Mouse (Mus musculus): ENCODE measurements at regions not wholly inside any gene's neighbourhood (a gene's known extent, or its start where the extent isn't known, plus 50 kb on each side); places are given as distances from the start of the nearest gene placed in this dataset.

- DNase-seq (ENCODE audit: extremely low spot score), result no peak
Measured at GRCm38 (mm10) chr15:68445341-68445740, 1944.6 kb upstream of the Lrrc6 start.

- DNase-seq (ENCODE audit: extremely low spot score), result no peak
Measured at GRCm38 (mm10) chr15:68440636-68441035, 1939.9 kb upstream of the Lrrc6 start.

GRCm38 (mm10) chr15:68435961-68436360 lies 1935.3 kb upstream of the Lrrc6 start:
- no peak for DNase-seq (ENCODE audit: extremely low spot score)

GRCm38 (mm10) chr15:68431251-68431650 lies 1930.5 kb upstream of the Lrrc6 start:
- DNase-seq (ENCODE audit: extremely low spot score), result no peak

- peak; percentile 12 for DNase-seq (ENCODE audit: extremely low spot score)
Measured at GRCm38 (mm10) chr15:68430486-68430885, 1929.8 kb upstream of the Lrrc6 start.

- peak; percentile 61 for DNase-seq (ENCODE audit: extremely low spot score)
Measured at GRCm38 (mm10) chr15:68428444-68429228, 1927.9 kb upstream of the Lrrc6 start.

- no peak for DNase-seq (ENCODE audit: extremely low spot score)
Measured at GRCm38 (mm10) chr15:68417142-68417541, 1916.4 kb upstream of the Lrrc6 start.

GRCm38 (mm10) chr15:68415401-68415925 lies 1914.8 kb upstream of the Lrrc6 start:
- DNase-seq (ENCODE audit: extremely low spot score), result peak; percentile 60

- DNase-seq (ENCODE audit: extremely low spot score), result no peak
Measured at GRCm38 (mm10) chr15:68414047-68414446, 1913.3 kb upstream of the Lrrc6 start.

GRCm38 (mm10) chr15:68412697-68413096 lies 1912.0 kb upstream of the Lrrc6 start:
- no peak for DNase-seq (ENCODE audit: extremely low spot score)

- no peak for DNase-seq (ENCODE audit: extremely low spot score)
Measured at GRCm38 (mm10) chr15:68412156-68412555, 1911.4 kb upstream of the Lrrc6 start.

GRCm38 (mm10) chr15:68403554-68404070 lies 1902.9 kb upstream of the Lrrc6 start:
- no peak for DNase-seq (ENCODE audit: extremely low spot score)

- no peak for DNase-seq (ENCODE audit: extremely low spot score)
Measured at GRCm38 (mm10) chr15:68401726-68402125, 1901.0 kb upstream of the Lrrc6 start.

- DNase-seq (ENCODE audit: extremely low spot score), result no peak
Measured at GRCm38 (mm10) chr15:68401006-68401405, 1900.3 kb upstream of the Lrrc6 start.

GRCm38 (mm10) chr15:68396566-68396965 lies 1895.9 kb upstream of the Lrrc6 start:
- no peak for DNase-seq (ENCODE audit: extremely low spot score)

GRCm38 (mm10) chr15:68394749-68395148 lies 1894.0 kb upstream of the Lrrc6 start:
- DNase-seq (ENCODE audit: extremely low spot score), result no peak

- DNase-seq (ENCODE audit: extremely low spot score), result no peak
Measured at GRCm38 (mm10) chr15:68394157-68394556, 1893.4 kb upstream of the Lrrc6 start.

GRCm38 (mm10) chr15:68391737-68392136 lies 1891.0 kb upstream of the Lrrc6 start:
- DNase-seq (ENCODE audit: extremely low spot score), result no peak

- DNase-seq (ENCODE audit: extremely low spot score), result no peak
Measured at GRCm38 (mm10) chr15:68389855-68390254, 1889.1 kb upstream of the Lrrc6 start.

- DNase-seq (ENCODE audit: extremely low spot score), result no peak
Measured at GRCm38 (mm10) chr15:68387349-68388065, 1886.8 kb upstream of the Lrrc6 start.

GRCm38 (mm10) chr15:68384571-68385335 lies 1884.0 kb upstream of the Lrrc6 start:
- DNase-seq (ENCODE audit: extremely low spot score), result no peak

- DNase-seq (ENCODE audit: extremely low spot score), result no peak
Measured at GRCm38 (mm10) chr15:68375166-68375565, 1874.5 kb upstream of the Lrrc6 start.
